8 mouse cellular contexts compared by ENCODE assay signal in the genomic region with DNA sequence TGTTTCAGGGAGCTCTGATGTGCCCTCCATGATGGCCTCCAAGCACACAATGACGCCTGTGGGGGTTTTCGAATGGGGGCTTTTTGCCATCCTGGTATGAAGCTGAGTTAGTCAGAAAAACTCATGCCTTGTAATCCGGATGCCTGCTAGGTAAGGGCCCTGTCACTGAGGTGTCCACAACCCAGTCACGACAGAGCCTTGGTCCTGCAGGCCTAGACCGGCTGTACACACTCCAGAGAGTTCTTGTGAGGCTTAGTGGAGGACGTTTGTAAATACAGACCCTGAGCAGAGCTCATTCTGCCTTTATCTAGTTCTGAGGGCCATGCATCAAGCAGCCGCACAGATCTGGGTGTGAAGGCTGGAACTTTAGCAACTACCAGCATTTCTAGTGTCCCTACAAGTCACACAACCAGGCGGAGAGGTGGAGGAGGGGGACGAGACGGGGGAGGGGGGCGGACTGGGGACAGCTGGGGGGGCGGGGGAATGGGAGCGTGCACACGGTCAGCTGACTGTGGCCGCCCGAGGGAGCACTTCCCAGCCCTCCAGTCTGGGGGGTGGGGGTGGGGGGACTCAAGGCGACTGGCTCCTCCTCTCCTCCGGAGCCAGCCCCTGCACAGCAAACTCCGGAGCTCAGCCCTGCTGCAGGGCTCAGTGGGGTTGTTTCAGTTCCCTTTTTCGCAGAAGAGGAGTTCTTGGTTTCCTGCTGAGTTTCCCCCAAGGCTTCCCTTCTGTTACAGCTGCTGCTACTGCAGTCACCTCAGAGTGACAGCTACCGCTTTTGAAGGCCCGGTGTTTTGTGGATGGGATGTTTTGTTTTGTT. TPM values are rescaled to one million over a fixed set of nuclear protein-coding genes. Genes with fewer than 3 reads are reported as not detected.
DNase-seq lines count a peak whose midpoint lies in the region; ATAC-seq and TF ChIP-seq lines count a peak whose summit lies in the region.

No protein-coding gene starts in this region.

- H3K27ac ChIP-seq in CH12.LX (ENCODE audit: insufficient read depth, low read depth) = peak overlapping the region; percentile 98
- H3K27ac ChIP-seq in bone marrow, adult 2 months (ENCODE audit: control insufficient read depth, insufficient read depth, low read depth, low read length, poor library complexity) = peak overlapping the region; percentile 85
- H3K27ac ChIP-seq in forebrain, embryonic 13.5 days = peak overlapping the region; percentile 35; the same call in 1 of the 2 replicates
- H3K27ac ChIP-seq in layer of hippocampus, adult 2 months = peak overlapping the region; percentile 89

- no peaks in the 10 kb centered on the region for H3K9me3 ChIP-seq in CH12.LX (replicated peaks; ENCODE audit: low read length)
- no peaks in the 10 kb centered on the region for H3K9me3 ChIP-seq in forebrain, embryonic 13.5 days (replicated peaks)

- TF ChIP-seq POLR2A in CH12.LX (IDR thresholded peaks at IDR 0.05; ENCODE audit: low read depth, low read length) = peak; percentile 56
- 0 out of 2 replicates have a peak, but pooled peaks have one; percentile 34 for TF ChIP-seq POLR2A in bone marrow, adult 2 months (IDR thresholded peaks at IDR 0.05; ENCODE audit: borderline replicate concordance, control insufficient read depth, low read depth, low read length)

- H3K4me3 ChIP-seq in CH12.LX (replicated peaks in 1 of 3; ENCODE audit: low read depth in 2 of 3, low read length in 2 of 3, poor library complexity in 1 of 3) = peak overlapping the region in 2 of 3 experiments; percentile 28 to 33
- peak overlapping the region; percentile 8 for H3K4me3 ChIP-seq in bone marrow, adult 2 months (replicated peaks; ENCODE audit: control insufficient read depth, low read depth, low read length)
- H3K4me3 ChIP-seq in forebrain, embryonic 13.5 days = peak overlapping the region; percentile 25
- peak overlapping the region; percentile 41 for H3K4me3 ChIP-seq in layer of hippocampus, adult 2 months

- H3K79me2 ChIP-seq in CH12.LX (replicated peaks; ENCODE audit: control insufficient read depth, extremely low read depth, insufficient read depth, poor library complexity, severe bottlenecking) = peaks cover 14% of the 10 kb centered on the region

- WGBS in bone marrow, adult 2 months = 8% methylated on average over 22 of the region's 22 CpGs
- WGBS in forebrain, embryonic 13.5 days = 6% methylated on average over 22 of the region's 22 CpGs

- peak in 1 of 2 experiments; percentile 32; a peak in 2 of 4 replicates for TF ChIP-seq CTCF in CH12.LX (conservative IDR thresholded peaks at IDR 0.05 in 1 of 2, IDR thresholded peaks at IDR 0.05 in 1 of 2; ENCODE audit: low read depth in 2 of 2, low read length in 2 of 2)
- no peak for TF ChIP-seq CTCF in bone marrow, adult 2 months (IDR thresholded peaks at IDR 0.05; ENCODE audit: control insufficient read depth, insufficient read depth, low read length)
- peak; percentile 35 for TF ChIP-seq CTCF in layer of hippocampus, adult 2 months (conservative IDR thresholded peaks at IDR 0.05)

- intact Hi-C loops in heart, postnatal 25 days (cut with DNase I) = loop anchor here (1.0 kb wide), 1 partner anchor 73 kb away; no protein-coding TSS in a partner anchor

- dilution Hi-C loops in CH12.LX (cut with MboI; ENCODE audit: extremely low pct_ligation_motif_present, extremely low pct_unique_long_range_greater_than_20kb, low sequenced_read_pairs) = no loop called here

- peak; percentile 28 for TF ChIP-seq RAD21 in CH12.LX (IDR thresholded peaks at IDR 0.05; ENCODE audit: low read depth, low read length)

- TF ChIP-seq EP300 in CH12.LX (IDR thresholded peaks at IDR 0.05; ENCODE audit: low read length) = peak; percentile 99

- in situ Hi-C loops in CH12.LX (cut with MboI; ENCODE audit: low pct_ligation_motif_present, low pct_unique_long_range_greater_than_20kb, low sequenced_read_pairs) = no loop called here

- H3K4me1 ChIP-seq in CH12.LX (ENCODE audit: control insufficient read depth in 1 of 2, insufficient read depth in 2 of 2) = peaks cover 48 to 86% of the 10 kb centered on the region in 2 experiments
- H3K4me1 ChIP-seq in bone marrow, adult 2 months (ENCODE audit: control insufficient read depth, insufficient read depth, low read length) = no peaks in the 10 kb centered on the region; the same call in 1 of the 2 replicates
- H3K4me1 ChIP-seq in forebrain, embryonic 13.5 days = peaks cover 15% of the 10 kb centered on the region

- peak overlapping the region; percentile 87 for H3K4me2 ChIP-seq in CH12.LX (ENCODE audit: insufficient read depth, low read depth, poor library complexity, severe bottlenecking)
- H3K4me2 ChIP-seq in forebrain, embryonic 13.5 days = peak overlapping the region; percentile 54

- H3K36me3 ChIP-seq in CH12.LX (replicated peaks in 1 of 2; ENCODE audit: control insufficient read depth in 1 of 2, insufficient read depth in 1 of 2, low read length in 1 of 2) = peaks cover 0 to 10% of the 10 kb centered on the region in 2 experiments
- no peaks in the 10 kb centered on the region for H3K36me3 ChIP-seq in forebrain, embryonic 13.5 days (ENCODE audit: poor library complexity, severe bottlenecking)

- peak; percentile 96 for ATAC-seq in forebrain, embryonic 13.5 days

- peak overlapping the region; percentile 95 for H3K9ac ChIP-seq in CH12.LX (ENCODE audit: insufficient read depth, low read depth)
- no peak overlapping the region for H3K9ac ChIP-seq in forebrain, embryonic 13.5 days

- peak; percentile 98 for DNase-seq in CH12.LX (ENCODE audit: extremely low read depth)
- peak; percentile 71 for DNase-seq in heart, postnatal 25 days (ENCODE audit: low spot score)
- peak; percentile 46 to 59 for DNase-seq in layer of hippocampus, adult 2 months (ENCODE audit: low spot score in 2 of 2)
- peak; percentile 76 for DNase-seq in lung, postnatal 14 days
- DNase-seq in ovary, postnatal 14 days (ENCODE audit: low spot score) = peak; percentile 36
- DNase-seq in thymus, postnatal 14 days = peak; percentile 81

- H3K27me3 ChIP-seq in CH12.LX (replicated peaks) = no peaks in the 10 kb centered on the region
- no peaks in the 10 kb centered on the region for H3K27me3 ChIP-seq in forebrain, embryonic 13.5 days

TF ChIP-seq in CH12.LX, 34 proteins besides CTCF, POLR2A, EP300 and RAD21 (continues in another document):
- TF ChIP-seq IRF4 (IDR thresholded peaks at IDR 0.05; ENCODE audit: low read depth, low read length) = peak; percentile 100
- peak; percentile 63; the same call in 1 of the 2 replicates for TF ChIP-seq ELF1 (IDR thresholded peaks at IDR 0.05; ENCODE audit: low read depth, low read length)
- peak; percentile 55; the same call in 1 of the 2 replicates for TF ChIP-seq ZMIZ1 (IDR thresholded peaks at IDR 0.05; ENCODE audit: low read depth, low read length)
- TF ChIP-seq NELFE (IDR thresholded peaks at IDR 0.05; ENCODE audit: low read depth, low read length) = no peak
- TF ChIP-seq TBP (conservative IDR thresholded peaks at IDR 0.05; ENCODE audit: low read depth, low read length) = 0 out of 2 replicates have a peak, but pooled peaks have one; percentile 61
- 0 out of 2 replicates have a peak, but pooled peaks have one; percentile 6 for TF ChIP-seq USF2 (conservative IDR thresholded peaks at IDR 0.05; ENCODE audit: low read depth, low read length)
- 0 out of 2 replicates have a peak, but pooled peaks have one; percentile 22 for TF ChIP-seq MAFK (IDR thresholded peaks at IDR 0.05; ENCODE audit: insufficient replicate concordance, low read length)
- TF ChIP-seq NRF1 (IDR thresholded peaks at IDR 0.05; ENCODE audit: low read depth, low read length) = no peak; the same call in 1 of the 2 replicates
- peak; percentile 95 for TF ChIP-seq CHD2 (IDR thresholded peaks at IDR 0.05; ENCODE audit: low read length)
- TF ChIP-seq SIN3A (IDR thresholded peaks at IDR 0.05; ENCODE audit: low read length) = peak; percentile 93
- TF ChIP-seq HCFC1 (IDR thresholded peaks at IDR 0.05; ENCODE audit: low read depth, low read length) = peak; percentile 52
- TF ChIP-seq UBTF (IDR thresholded peaks at IDR 0.05; ENCODE audit: low read depth, low read length) = 0 out of 2 replicates have a peak, but pooled peaks have one; percentile 54
- 0 out of 2 replicates have a peak, but pooled peaks have one; percentile 6 for TF ChIP-seq KAT2A (IDR thresholded peaks at IDR 0.05; ENCODE audit: insufficient replicate concordance, low read length)
- peak; percentile 70 for TF ChIP-seq USF1 (IDR thresholded peaks at IDR 0.05; ENCODE audit: low read depth, low read length)
- TF ChIP-seq ETS1 (conservative IDR thresholded peaks at IDR 0.05; ENCODE audit: low read depth, low read length) = peak; percentile 94
- peak; percentile 89 for TF ChIP-seq MYC (IDR thresholded peaks at IDR 0.05; ENCODE audit: low read depth, low read length)
- TF ChIP-seq CHD1 (IDR thresholded peaks at IDR 0.05; ENCODE audit: low read depth, low read length) = peak; percentile 68; the same call in 1 of the 2 replicates
- no peak for TF ChIP-seq ZC3H11A (IDR thresholded peaks at IDR 0.05; ENCODE audit: low read depth, low read length)
- TF ChIP-seq E2F4 (IDR thresholded peaks at IDR 0.05; ENCODE audit: insufficient replicate concordance, low read depth, low read length) = no peak
- peak; percentile 98 for TF ChIP-seq MAZ (IDR thresholded peaks at IDR 0.05; ENCODE audit: low read depth, low read length)
- peak; percentile 90 for TF ChIP-seq BHLHE40 (IDR thresholded peaks at IDR 0.05; ENCODE audit: low read depth, low read length)
- TF ChIP-seq MEF2A (IDR thresholded peaks at IDR 0.05; ENCODE audit: borderline replicate concordance, low read depth, low read length) = peak; percentile 94
- TF ChIP-seq ZNF384 (IDR thresholded peaks at IDR 0.05; ENCODE audit: low read depth, low read length) = peak; percentile 70; the same call in 1 of the 2 replicates
- TF ChIP-seq SMC3 (IDR thresholded peaks at IDR 0.05; ENCODE audit: low read depth, low read length) = peak; percentile 59
- TF ChIP-seq RCOR1 (conservative IDR thresholded peaks at IDR 0.05; ENCODE audit: low read depth, low read length) = peak; percentile 96
- no peak for TF ChIP-seq ZKSCAN1 (IDR thresholded peaks at IDR 0.05; ENCODE audit: borderline replicate concordance, low read depth, low read length)
- TF ChIP-seq JUN (IDR thresholded peaks at IDR 0.05; ENCODE audit: insufficient read depth, low read depth, low read length) = peak; percentile 59; the same call in 1 of the 2 replicates
- peak; percentile 59 for TF ChIP-seq MAX (IDR thresholded peaks at IDR 0.05; ENCODE audit: low read length)

RNA-seq across cellular contexts. Expression of gene Ninj2, which starts 19.0 kb away (rescaled TPM):
- 4.6 and 6.5 TPM in 2 replicates for total RNA-seq in CH12.LX (2012; rRNA removed)
- total RNA-seq in CH12.LX (2014; rRNA removed) = not detected in 2 replicates
- 0.97 and 1.1 TPM in 2 replicates for polyA plus RNA-seq in CH12.LX (2012; ENCODE audit: insufficient read length, low read depth)
- not detected in 2 replicates for polyA plus RNA-seq in bone marrow, adult 2 months (2011; ENCODE audit: insufficient read depth, insufficient read length, low replicate concordance, missing spikeins)
- polyA plus RNA-seq in forebrain, embryonic 13.5 days (2015; fragmentation: Nextera tagmentation; extraction: Ambion mirVana) = not detected in 2 replicates
- total RNA-seq in heart, postnatal 25 days (2021) = not detected
- total RNA-seq in layer of hippocampus, adult 2 months (2021) = under 1 TPM; 0.74 to 0.91 TPM

Comparison
In these comparisons a context has a peak if more than half of its experiments do, and no peak if none do; other contexts are left out.
1. Peak in every context shown above with its lines: DNase-seq, ATAC-seq, H3K4me3 ChIP-seq and H3K27ac ChIP-seq.
2. DNase-seq: peak in every context shown above with its lines; median percentile 98 in CH12.LX; 81 in thymus, postnatal 14 days; 76 in lung, postnatal 14 days; 71 in heart, postnatal 25 days; 52 in layer of hippocampus, adult 2 months; 36 in ovary, postnatal 14 days.
3. H3K27ac ChIP-seq: peak in every context shown above with its lines; median percentile 98 in CH12.LX; 89 in layer of hippocampus, adult 2 months; 85 in bone marrow, adult 2 months; 35 in forebrain, embryonic 13.5 days.